ENCODE assay signal across 1 mouse cellular context in genomic region chr16:18218580-18218996, GRCm38 (mm10).
TF ChIP-seq lines count a peak whose summit lies in the region.

No protein-coding gene starts in this region.

TF ChIP-seq in CH12.LX, 34 proteins besides CTCF, POLR2A, EP300 and RAD21:
- no peak for TF ChIP-seq USF1 (IDR thresholded peaks at IDR 0.05; ENCODE audit: low read depth, low read length)
- peak; percentile 49; the same call in 1 of the 2 replicates for TF ChIP-seq MXI1 (IDR thresholded peaks at IDR 0.05; ENCODE audit: low read depth, low read length)
- TF ChIP-seq ZNF384 (IDR thresholded peaks at IDR 0.05; ENCODE audit: low read depth, low read length), result no peak
- 0 out of 2 replicates have a peak, but pooled peaks have one; percentile 22 for TF ChIP-seq KAT2A (IDR thresholded peaks at IDR 0.05; ENCODE audit: insufficient replicate concordance, low read length)
- no peak for TF ChIP-seq NELFE (IDR thresholded peaks at IDR 0.05; ENCODE audit: low read depth, low read length)
- no peak for TF ChIP-seq TBP (conservative IDR thresholded peaks at IDR 0.05; ENCODE audit: low read depth, low read length)
- peak; percentile 78 for TF ChIP-seq IRF4 (IDR thresholded peaks at IDR 0.05; ENCODE audit: low read depth, low read length)
- no peak for TF ChIP-seq GABPA (IDR thresholded peaks at IDR 0.05; ENCODE audit: insufficient replicate concordance, low read depth, low read length)
- TF ChIP-seq MAX (IDR thresholded peaks at IDR 0.05; ENCODE audit: low read length), result peak; percentile 73; the same call in 1 of the 2 replicates
- TF ChIP-seq BHLHE40 (IDR thresholded peaks at IDR 0.05; ENCODE audit: low read depth, low read length), result peak; percentile 76
- TF ChIP-seq ETS1 (conservative IDR thresholded peaks at IDR 0.05; ENCODE audit: low read depth, low read length), result peak; percentile 75
- no peak for TF ChIP-seq USF2 (conservative IDR thresholded peaks at IDR 0.05; ENCODE audit: low read depth, low read length)
- TF ChIP-seq CHD2 (IDR thresholded peaks at IDR 0.05; ENCODE audit: low read length), result peak; percentile 93
- no peak for TF ChIP-seq PAX5 (IDR thresholded peaks at IDR 0.05; ENCODE audit: low read length)
- no peak for TF ChIP-seq MAFK (IDR thresholded peaks at IDR 0.05; ENCODE audit: insufficient replicate concordance, low read length)
- TF ChIP-seq UBTF (IDR thresholded peaks at IDR 0.05; ENCODE audit: low read depth, low read length), result peak; percentile 74; the same call in 1 of the 2 replicates
- peak; percentile 58 for TF ChIP-seq RCOR1 (conservative IDR thresholded peaks at IDR 0.05; ENCODE audit: low read depth, low read length)
- TF ChIP-seq TCF12 (IDR thresholded peaks at IDR 0.05; ENCODE audit: low read depth, low read length), result peak; percentile 100
- TF ChIP-seq MAZ (IDR thresholded peaks at IDR 0.05; ENCODE audit: low read depth, low read length), result peak; percentile 63; the same call in 1 of the 2 replicates
- no peak for TF ChIP-seq JUND (conservative IDR thresholded peaks at IDR 0.05; ENCODE audit: low read depth, low read length)
- no peak for TF ChIP-seq ZKSCAN1 (IDR thresholded peaks at IDR 0.05; ENCODE audit: borderline replicate concordance, low read depth, low read length)
- peak; percentile 37; the same call in 1 of the 2 replicates for TF ChIP-seq CHD1 (IDR thresholded peaks at IDR 0.05; ENCODE audit: low read depth, low read length)
- no peak for TF ChIP-seq POLR2AphosphoS2 (IDR thresholded peaks at IDR 0.05; ENCODE audit: low read depth, low read length)
- peak; percentile 55; the same call in 1 of the 2 replicates for TF ChIP-seq MEF2A (IDR thresholded peaks at IDR 0.05; ENCODE audit: borderline replicate concordance, low read depth, low read length)
- TF ChIP-seq SIN3A (IDR thresholded peaks at IDR 0.05; ENCODE audit: low read length), result peak; percentile 73
- TF ChIP-seq ZMIZ1 (IDR thresholded peaks at IDR 0.05; ENCODE audit: low read depth, low read length), result no peak
- no peak for TF ChIP-seq ZC3H11A (IDR thresholded peaks at IDR 0.05; ENCODE audit: low read depth, low read length)
- TF ChIP-seq E2F4 (IDR thresholded peaks at IDR 0.05; ENCODE audit: insufficient replicate concordance, low read depth, low read length), result no peak
- TF ChIP-seq ELF1 (IDR thresholded peaks at IDR 0.05; ENCODE audit: low read depth, low read length), result peak; percentile 32; the same call in 1 of the 2 replicates
- no peak for TF ChIP-seq JUN (IDR thresholded peaks at IDR 0.05; ENCODE audit: insufficient read depth, low read depth, low read length)
- TF ChIP-seq NRF1 (IDR thresholded peaks at IDR 0.05; ENCODE audit: low read depth, low read length), result peak; percentile 52
- no peak for TF ChIP-seq MYC (IDR thresholded peaks at IDR 0.05; ENCODE audit: low read depth, low read length)
- TF ChIP-seq SMC3 (IDR thresholded peaks at IDR 0.05; ENCODE audit: low read depth, low read length), result peak; percentile 2; the same call in 1 of the 2 replicates
- TF ChIP-seq HCFC1 (IDR thresholded peaks at IDR 0.05; ENCODE audit: low read depth, low read length), result 0 out of 2 replicates have a peak, but pooled peaks have one; percentile 30
TF ChIP-seq in CH12.LX: peak in this region for 18.
